In genomic region chr5:53553281-53553680, GRCm38 (mm10) we compare ENCODE assay signal across 18 mouse cellular contexts.
"Had no signal": no experiment of that assay in that cellular context is flagged by ENCODE, and none has a peak within 500 bp of the region (broad histone marks: within the 10 kb centered on the region; RNA-seq: fewer than 3 reads in every experiment).

No protein-coding gene starts in this region.

- H3K9me3 ChIP-seq: midbrain, embryonic 10.5 days; midbrain, embryonic 13.5 days; midbrain, embryonic 15.5 days; neural tube, embryonic 13.5 days; neural tube, embryonic 15.5 days had no signal

- H3K4me3 ChIP-seq: midbrain, embryonic 10.5 days; midbrain, embryonic 13.5 days; midbrain, embryonic 15.5 days; myocyte; neural tube, embryonic 13.5 days; neural tube, embryonic 15.5 days had no signal

- H3K9ac ChIP-seq: lung, embryonic 14.5 days; midbrain, embryonic 13.5 days; midbrain, embryonic 15.5 days; neural tube, embryonic 13.5 days; neural tube, embryonic 15.5 days had no signal

- DNase-seq: lung, adult 18-20 months; lung, embryonic 14.5 days; lung, postnatal 10 days; lung, postnatal 4 days; retina, postnatal 1 day; right cerebral cortex, adult 18-20 months; right cerebral cortex, postnatal 25 days; right cerebral cortex, postnatal 4 days; spleen, adult 18-20 months; thymus, adult 18-20 months; thymus, postnatal 14 days; thymus, postnatal 36 days had no signal

- H3K27me3 ChIP-seq: midbrain, embryonic 13.5 days; midbrain, embryonic 15.5 days; neural tube, embryonic 13.5 days; neural tube, embryonic 15.5 days had no signal

- H3K4me1 ChIP-seq: midbrain, embryonic 13.5 days; midbrain, embryonic 15.5 days; neural tube, embryonic 13.5 days; neural tube, embryonic 15.5 days had no signal

- H3K27ac ChIP-seq: midbrain, embryonic 10.5 days; midbrain, embryonic 13.5 days; midbrain, embryonic 15.5 days; neural tube, embryonic 13.5 days; neural tube, embryonic 15.5 days had no signal

- H3K36me3 ChIP-seq: midbrain, embryonic 10.5 days; midbrain, embryonic 13.5 days; midbrain, embryonic 15.5 days; neural tube, embryonic 13.5 days; neural tube, embryonic 15.5 days had no signal
